Mouse (Mus musculus): ENCODE measurements around the gene Mmp7.

Gene Mmp7

GRCm38 (mm10) chr9:7691790-7692189 lies at the start of gene Mmp7:
TSS of gene Mmp7 (plus strand) at chr9:7692090.
- DNase-seq (ENCODE audit: low read depth, low spot score), result no peak

DNA sequence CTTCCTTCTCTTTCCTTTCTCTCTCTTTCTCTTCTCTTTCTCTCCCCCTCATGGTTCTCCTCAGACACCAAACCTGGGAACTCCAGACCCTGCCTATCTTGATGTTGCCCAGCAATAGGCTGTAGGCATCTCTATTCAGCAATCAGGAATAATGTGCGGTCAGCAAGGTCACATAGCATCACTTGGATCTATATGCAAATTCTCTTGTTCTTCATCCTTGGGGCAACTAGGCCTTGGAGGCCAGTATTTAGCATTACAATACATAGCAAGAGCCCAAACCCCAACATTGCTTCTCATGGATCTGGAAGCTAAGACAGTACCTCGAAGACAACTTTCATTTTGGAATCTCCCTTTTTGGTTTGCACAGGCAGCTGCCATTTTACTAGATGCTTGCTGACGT lies 44.0 kb upstream of the Mmp7 start:
- no peak for DNase-seq (ENCODE audit: low read depth, low spot score)

DNA sequence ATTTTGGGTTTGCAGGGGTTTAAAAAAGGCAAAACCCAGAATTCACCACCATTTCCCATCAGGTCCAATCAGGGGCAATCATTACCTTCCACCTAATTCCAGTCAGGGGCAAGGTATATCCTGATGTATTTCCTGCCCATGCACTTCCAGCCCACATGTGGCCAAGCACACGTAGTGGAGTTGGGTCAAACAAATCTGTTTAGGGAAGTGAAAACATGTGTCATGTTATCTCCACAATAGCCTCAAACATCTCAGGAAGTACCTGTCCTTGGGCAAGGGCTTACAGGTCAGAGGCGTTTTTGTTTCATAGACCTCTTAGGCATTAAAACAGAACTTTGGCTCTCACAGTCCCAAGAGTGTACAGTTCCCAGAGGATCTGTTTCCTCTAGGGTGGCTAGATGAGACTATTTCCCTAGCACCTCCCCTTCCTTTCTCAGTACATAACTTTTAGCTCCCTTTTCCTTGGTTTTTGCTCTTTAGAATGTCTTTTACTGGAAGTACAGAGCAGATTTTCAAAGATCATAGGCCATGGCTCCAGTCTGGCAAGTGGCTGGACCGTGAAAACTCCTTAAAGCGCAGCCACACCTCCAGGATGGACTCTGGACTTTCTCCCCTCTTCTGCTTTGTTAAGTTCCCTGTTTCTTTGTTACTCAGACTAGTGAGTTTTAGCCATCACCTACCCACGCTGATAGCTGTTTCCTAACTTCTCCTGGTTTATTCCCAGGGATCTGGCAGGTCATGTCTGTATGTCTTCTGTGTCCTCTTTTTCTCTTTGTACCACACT lies 41.3 kb upstream of the Mmp7 start:
- no peak for DNase-seq (ENCODE audit: low read depth, low spot score)

GRCm38 (mm10) chr9:7652351-7653085 lies 39.4 kb upstream of the Mmp7 start:
- DNase-seq (ENCODE audit: low read depth, low spot score), result no peak

GRCm38 (mm10) chr9:7657946-7658345 lies 33.9 kb upstream of the Mmp7 start:
- DNase-seq (ENCODE audit: low read depth, low spot score), result no peak

- no peak for DNase-seq (ENCODE audit: low read depth, low spot score)
Observed at GRCm38 (mm10) chr9:7659469-7660020, 32.3 kb upstream of the Mmp7 start.

DNA sequence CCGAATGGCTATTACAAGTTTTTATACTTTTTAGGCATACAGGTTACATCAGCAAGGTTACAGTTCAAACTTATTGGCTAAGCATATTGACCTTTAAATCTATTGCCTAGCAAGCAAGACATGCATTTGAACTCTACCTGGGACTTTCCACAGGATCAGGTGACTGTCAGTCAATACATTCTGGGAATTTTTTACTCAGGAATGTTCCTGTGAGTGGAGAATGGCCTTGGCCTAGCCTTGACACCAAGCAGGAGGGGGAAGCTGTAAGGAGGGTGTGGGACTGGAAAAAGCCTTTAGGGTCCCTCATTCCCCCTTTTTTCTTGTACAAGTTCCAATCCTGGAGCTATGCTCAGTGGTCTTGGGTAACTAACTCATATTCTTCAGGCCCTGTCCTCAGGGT lies 30.5 kb upstream of the Mmp7 start:
- DNase-seq (ENCODE audit: low read depth, low spot score), result no peak

GRCm38 (mm10) chr9:7669674-7670073 lies 22.2 kb upstream of the Mmp7 start:
- no peak for DNase-seq (ENCODE audit: low read depth, low spot score)

GRCm38 (mm10) chr9:7672985-7673384 lies 18.9 kb upstream of the Mmp7 start:
- DNase-seq (ENCODE audit: low read depth, low spot score), result no peak

DNA sequence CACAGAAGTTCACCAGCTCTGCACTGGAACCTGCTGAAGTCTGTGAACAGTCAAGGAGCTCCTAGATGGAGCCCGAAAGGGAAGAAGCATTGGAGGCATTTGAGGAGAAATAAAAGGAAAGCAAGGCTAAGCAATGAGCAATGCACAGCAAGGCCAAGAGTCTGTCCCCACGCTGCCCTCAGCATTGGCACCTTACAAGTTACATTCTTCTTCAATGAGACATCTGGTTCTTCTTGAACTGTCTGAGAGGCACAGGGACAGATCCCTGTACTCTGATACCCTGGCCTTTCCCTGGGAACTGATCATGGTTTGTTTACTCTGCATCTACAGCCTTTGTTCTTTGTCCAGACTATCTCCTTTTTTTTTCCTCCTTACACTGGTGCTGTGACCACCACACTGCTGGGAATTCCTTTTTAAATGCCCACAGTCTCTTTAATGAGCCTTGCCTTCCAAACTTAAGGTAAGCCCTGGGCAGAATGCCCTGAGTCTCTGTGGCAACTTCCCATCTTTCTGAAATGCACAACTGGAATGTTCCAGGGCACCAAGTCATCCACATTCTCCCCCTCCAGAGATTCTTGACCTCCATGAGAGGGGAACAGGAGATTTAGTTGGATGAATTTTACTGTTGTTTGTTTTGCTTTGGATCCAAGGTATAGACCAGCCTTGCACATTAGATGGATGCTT lies 13.6 kb upstream of the Mmp7 start:
- DNase-seq (ENCODE audit: low read depth, low spot score), result no peak

DNA sequence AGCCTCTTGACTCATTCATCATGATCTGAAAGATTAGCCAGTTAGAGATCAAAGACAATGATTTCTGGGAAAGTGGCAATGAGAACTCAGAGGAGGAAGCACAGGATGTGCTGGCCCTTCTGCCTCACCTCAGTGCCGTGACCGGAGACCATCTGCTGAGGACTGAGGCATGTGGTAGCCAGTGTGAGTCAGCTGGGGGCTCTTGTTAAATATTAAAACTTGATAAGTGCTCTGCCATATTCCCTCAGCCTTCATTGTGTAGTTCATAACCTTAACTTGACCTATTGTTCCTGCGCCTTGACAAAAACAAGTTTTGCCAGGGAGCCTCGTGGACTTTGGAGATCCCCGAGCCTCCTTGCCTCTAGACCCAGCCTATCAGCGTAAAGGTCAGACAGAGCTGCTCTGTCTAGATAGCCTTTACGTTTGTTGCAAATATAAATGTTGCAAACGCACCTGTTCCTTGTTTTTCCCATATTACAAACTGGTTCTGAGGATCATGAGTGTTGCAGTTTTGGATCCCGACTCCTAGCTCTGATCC lies 9.7 kb upstream of the Mmp7 start:
- no peak for DNase-seq (ENCODE audit: low read depth, low spot score)

DNA sequence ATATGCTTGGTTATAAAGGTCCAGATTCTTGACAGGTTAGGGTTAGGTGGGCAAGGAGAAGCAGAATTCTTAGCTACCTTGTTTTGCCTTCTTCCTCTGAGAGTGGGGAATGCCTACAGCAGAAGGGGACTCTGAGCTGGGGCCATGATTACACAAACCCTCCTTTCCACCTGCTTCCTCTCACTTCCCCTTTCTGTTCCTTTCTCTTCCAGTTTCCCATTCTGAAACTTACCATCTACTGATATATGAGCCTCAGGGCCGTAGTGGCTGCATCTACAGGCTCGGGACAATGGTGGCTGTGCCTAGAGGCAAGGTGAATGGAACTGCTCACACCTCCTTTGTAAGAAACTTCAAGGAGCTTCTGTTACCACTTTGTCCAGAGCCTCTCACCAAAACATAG lies 5.9 kb upstream of the Mmp7 start:
- no peak for DNase-seq (ENCODE audit: low read depth, low spot score)

DNA sequence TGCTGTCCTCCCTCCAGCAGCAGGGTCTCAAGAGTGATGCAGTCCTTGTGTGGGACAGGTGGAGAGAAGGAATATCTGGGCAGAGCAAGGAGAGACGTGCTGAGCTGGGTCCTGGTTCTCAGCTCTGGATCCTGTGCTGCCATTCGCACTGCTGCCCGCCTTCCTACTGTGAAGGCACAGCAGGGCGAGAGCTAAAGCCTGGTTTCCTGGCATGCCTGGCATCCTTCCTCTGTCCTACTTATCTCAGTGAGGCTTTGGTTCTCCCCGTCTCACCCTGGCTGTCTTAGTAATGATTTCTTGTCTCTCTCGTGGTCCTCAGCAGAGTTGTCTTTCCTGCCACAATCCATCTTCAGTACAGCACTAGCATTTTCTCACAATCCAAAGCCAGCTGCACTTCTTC lies 2.1 kb upstream of the Mmp7 start:
- DNase-seq (ENCODE audit: low read depth, low spot score), result no peak

DNA sequence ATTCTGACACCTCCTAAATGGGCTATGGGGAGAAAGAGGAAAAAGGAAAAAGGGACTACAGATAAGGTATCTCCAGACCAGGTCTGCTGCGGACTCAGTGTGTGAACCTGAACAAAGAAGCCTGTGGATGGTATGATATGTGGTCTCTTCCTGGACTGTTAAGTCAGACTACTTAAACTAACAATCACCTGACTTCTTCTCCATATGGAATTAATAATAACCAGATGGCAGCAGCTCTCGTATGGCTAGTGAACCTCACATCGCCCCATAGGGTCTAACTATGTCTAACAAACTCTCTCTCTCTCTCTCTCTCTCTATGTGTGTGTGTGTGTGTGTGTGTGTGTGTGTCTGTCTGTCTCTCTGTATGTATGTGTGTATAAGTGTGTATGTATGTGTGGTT lies 2.1 kb downstream of the Mmp7 start:
- no peak for DNase-seq (ENCODE audit: low read depth, low spot score)

GRCm38 (mm10) chr9:7695646-7696045 lies 3.8 kb downstream of the Mmp7 start:
- DNase-seq (ENCODE audit: low read depth, low spot score), result no peak

DNA sequence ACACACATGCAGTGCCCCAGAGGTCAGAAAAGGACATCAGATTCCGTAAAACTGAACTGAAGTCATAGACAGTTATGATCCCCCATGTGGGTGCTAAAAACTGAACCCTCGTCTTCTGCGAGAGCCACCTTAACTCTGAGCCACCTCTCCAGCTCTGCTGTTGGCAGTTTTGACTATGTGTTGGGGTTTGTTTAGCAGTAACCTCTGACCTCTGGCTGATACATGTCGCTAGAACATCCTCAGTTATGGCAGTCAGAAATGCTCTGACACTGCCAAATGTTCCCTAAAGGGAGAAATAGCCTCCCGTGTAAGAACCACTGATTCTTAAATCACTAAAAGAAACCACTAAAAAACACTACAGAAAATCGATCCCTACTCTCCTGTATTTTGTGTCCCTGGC lies 16.8 kb downstream of the Mmp7 start:
- DNase-seq (ENCODE audit: low read depth, low spot score), result no peak

DNA sequence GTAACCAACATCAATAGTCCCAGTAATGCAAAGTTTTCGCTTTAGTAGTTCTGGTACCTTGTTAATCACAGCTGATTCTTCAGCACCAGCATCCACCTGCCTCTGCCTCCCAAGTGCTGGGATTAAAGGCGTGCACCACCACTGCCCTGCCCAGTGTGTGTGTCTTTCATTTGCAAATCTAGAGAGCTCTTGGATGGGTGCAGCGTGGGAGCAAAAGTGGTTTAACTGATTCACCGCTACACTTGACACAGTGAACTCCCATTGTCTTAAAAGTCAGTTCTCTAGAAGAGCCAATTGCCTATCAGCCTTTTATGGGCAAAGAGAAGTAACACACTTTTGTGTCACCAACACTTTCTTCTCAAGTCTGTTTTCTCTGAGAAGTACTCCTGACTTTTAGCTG lies 19.3 kb downstream of the Mmp7 start:
- no peak for DNase-seq (ENCODE audit: low read depth, low spot score)

DNA sequence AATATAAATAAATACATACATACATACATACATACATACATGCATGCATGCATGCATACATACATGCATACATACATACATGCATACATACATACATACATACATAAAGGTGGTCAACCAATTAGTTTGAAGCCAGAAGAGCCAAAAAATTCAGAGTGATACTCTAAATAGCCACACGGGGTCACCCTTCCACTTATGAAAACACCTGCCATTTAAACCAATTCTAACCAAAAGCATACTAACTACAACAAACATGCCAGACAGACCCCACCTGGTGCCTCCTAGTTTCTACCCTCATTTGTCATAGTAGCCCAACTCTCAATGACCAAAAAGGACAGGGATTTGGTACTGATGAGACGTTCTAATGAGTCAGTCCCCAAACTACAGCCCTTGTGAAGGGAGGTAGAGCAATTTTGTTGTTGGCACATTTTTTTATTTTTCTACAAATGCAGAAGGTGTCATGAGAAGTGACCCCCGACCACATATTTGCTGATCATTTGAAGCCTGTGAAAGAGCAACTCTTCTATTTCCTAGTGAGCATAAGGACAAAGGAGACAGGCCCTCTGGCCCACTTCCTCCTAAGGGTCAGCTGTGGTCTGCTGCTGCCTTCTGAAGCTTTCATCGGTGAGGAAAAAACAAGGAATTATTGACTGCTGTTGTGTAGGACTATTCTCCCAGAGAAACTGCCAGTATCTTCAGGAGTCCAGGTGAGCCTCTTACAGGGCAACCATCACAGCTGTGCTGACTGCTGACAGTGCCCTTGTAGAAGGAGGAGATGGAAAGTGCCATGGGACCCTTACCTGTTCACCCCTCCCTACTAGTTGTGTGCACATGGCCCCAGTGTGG lies 22.4 kb downstream of the Mmp7 start:
- DNase-seq (ENCODE audit: low read depth, low spot score), result peak; percentile 15

DNA sequence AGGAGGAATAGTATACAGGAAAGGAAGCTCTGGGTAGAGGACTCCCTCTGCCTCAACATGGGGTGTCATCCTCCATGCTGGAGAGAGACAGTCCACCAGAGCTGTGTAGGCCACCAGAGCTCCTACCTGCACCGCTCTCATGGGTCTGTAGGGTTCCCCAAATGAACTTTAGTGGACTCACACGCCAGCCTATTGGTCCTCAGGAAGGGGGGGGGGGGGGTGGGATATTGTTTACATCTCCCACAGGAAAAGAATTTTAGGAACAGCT lies 23.0 kb downstream of the Mmp7 start:
- no peak for DNase-seq (ENCODE audit: low read depth, low spot score)

GRCm38 (mm10) chr9:7721543-7721942 lies 29.7 kb downstream of the Mmp7 start:
- no peak for DNase-seq (ENCODE audit: low read depth, low spot score)

GRCm38 (mm10) chr9:7728997-7729396 lies 37.1 kb downstream of the Mmp7 start:
- DNase-seq (ENCODE audit: low read depth, low spot score), result no peak
